Mouse (Mus musculus) CD8-positive naive resting alpha-beta T cell, adult 2 months (primary cell): ENCODE results near the gene Doc2a.

Experiments used
- DNase-seq, 2 experiments: peaks; one replicate each; pipeline ENCODE4 v3.0.0; 2022; ENCODE audit warnings: low read depth in 2 of 2, low spot score in 2 of 2

Doc2a gene

GRCm38 (mm10) chr7:126823202-126823711 is 24.0 kb upstream of the Doc2a start:
- no peak for DNase-seq

GRCm38 (mm10) chr7:126823940-126824339 is 23.3 kb upstream of the Doc2a start:
- no peak for DNase-seq

- no peak for DNase-seq
These were observed 21.8 kb upstream of the Doc2a start for GRCm38 (mm10) chr7:126825403-126825802.

- no peak for DNase-seq
These were observed 21.3 kb upstream of the Doc2a start for GRCm38 (mm10) chr7:126825952-126826351.

GRCm38 (mm10) chr7:126831539-126831938 is 15.7 kb upstream of the Doc2a start, which contains the start of gene 4930451I11Rik:
Gene 4930451I11Rik, minus strand, starts transcription at chr7:126831639.
- no peak for DNase-seq

- peak; percentile 73 to 83 for DNase-seq
These were observed 15.1 kb upstream of the Doc2a start for GRCm38 (mm10) chr7:126832036-126832598.

- no peak for DNase-seq
These were observed 13.9 kb upstream of the Doc2a start for GRCm38 (mm10) chr7:126833294-126833693.

GRCm38 (mm10) chr7:126843276-126843675 is 3.9 kb upstream of the Doc2a start:
- no peak for DNase-seq

GRCm38 (mm10) chr7:126845516-126845915 is 1.7 kb upstream of the Doc2a start:
- DNase-seq: no peak

- DNase-seq: no peak
These were observed 494 bp downstream of the Doc2a start for GRCm38 (mm10) chr7:126847421-126848398.

GRCm38 (mm10) chr7:126848794-126849193 is 1.6 kb downstream of the Doc2a start:
- no peak for DNase-seq

- DNase-seq: no peak
These were observed 2.9 kb downstream of the Doc2a start for GRCm38 (mm10) chr7:126850161-126850560.

GRCm38 (mm10) chr7:126851192-126851591 is 4.0 kb downstream of the Doc2a start:
- no peak for DNase-seq

- no peak for DNase-seq
These were observed 6.2 kb downstream of the Doc2a start for GRCm38 (mm10) chr7:126853454-126853853.

- no peak for DNase-seq
These were observed 8.4 kb downstream of the Doc2a start for GRCm38 (mm10) chr7:126855641-126856040.

GRCm38 (mm10) chr7:126856741-126857420 is 9.7 kb downstream of the Doc2a start:
- DNase-seq: peak in 1 of 2 experiments; percentile 28

GRCm38 (mm10) chr7:126860987-126861386 is 13.8 kb downstream of the Doc2a start:
- no peak for DNase-seq

- peak; percentile 80 to 90 for DNase-seq
These were observed 14.4 kb downstream of the Doc2a start, which contains the start of gene Hirip3 for GRCm38 (mm10) chr7:126861429-126862130. Gene Hirip3, plus strand, starts transcription at chr7:126861972.

GRCm38 (mm10) chr7:126862147-126862784 is 15.1 kb downstream of the Doc2a start, which contains the start of gene Ino80e:
Gene Ino80e, minus strand, starts transcription at chr7:126862377.
- peak; percentile 84 to 88 for DNase-seq

GRCm38 (mm10) chr7:126863791-126864190 is 16.6 kb downstream of the Doc2a start:
- no peak for DNase-seq
